Mouse (Mus musculus): ENCODE measurements around the gene B020031M17Rik. TPM values are rescaled to one million over a fixed set of nuclear protein-coding genes. Genes with fewer than 3 reads are reported as not detected.
"Not testable (repeated sequence)": the region's sequence is repeated elsewhere in the genome, so short reads cannot be mapped to it uniquely, and the experiment has no call there.

B020031M17Rik gene
- total RNA-seq (2014; rRNA removed) (not detected in 2 replicates), polyA plus RNA-seq (2015; fragmentation: Nextera tagmentation; extraction: Ambion mirVana) (not detected in 2 replicates)

DNA sequence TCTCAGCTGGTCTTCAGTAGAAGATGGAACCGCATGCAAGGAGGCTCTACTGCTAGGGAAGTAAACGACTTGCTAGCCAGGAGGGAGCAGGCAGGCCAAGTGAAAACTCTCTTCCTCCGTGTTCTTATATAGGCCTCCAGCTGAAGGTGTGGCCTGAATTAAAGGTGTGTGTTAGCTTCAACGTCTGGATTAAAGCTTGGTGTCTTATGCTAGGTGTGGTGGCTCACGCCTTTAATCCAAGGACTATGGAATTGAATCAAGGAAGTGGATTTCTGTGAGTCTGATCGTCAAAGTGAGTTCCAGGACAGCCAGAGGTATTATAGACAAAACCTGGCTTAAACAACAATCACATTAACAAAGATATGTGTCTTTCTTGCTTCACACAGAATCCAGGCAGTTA, at the start of gene B020031M17Rik:
Gene B020031M17Rik (minus strand): TSS at position 101 of the 400 bp plus-strand sequence.
- 78% methylated on average over 3 of the region's 6 CpGs for WGBS
- H3K36me3 ChIP-seq (ENCODE audit: insufficient read depth); ATAC-seq; H3K27ac ChIP-seq (ENCODE audit: low read depth, low read length); H3K4me3 ChIP-seq (ENCODE audit: low read depth, low read length); H3K27me3 ChIP-seq (ENCODE audit: insufficient read depth, low read length); H3K9me3 ChIP-seq (ENCODE audit: low read length); H3K4me2 ChIP-seq (ENCODE audit: low read depth); DNase-seq; H3K4me1 ChIP-seq (ENCODE audit: insufficient read depth); H3K9ac ChIP-seq: not testable (repeated sequence)

- H3K4me3 ChIP-seq (ENCODE audit: low read depth, low read length); H3K4me1 ChIP-seq (ENCODE audit: insufficient read depth); ATAC-seq; H3K27ac ChIP-seq (ENCODE audit: low read depth, low read length); H3K4me2 ChIP-seq (ENCODE audit: low read depth); H3K36me3 ChIP-seq (ENCODE audit: insufficient read depth); DNase-seq; H3K9me3 ChIP-seq (ENCODE audit: low read length); H3K27me3 ChIP-seq (ENCODE audit: insufficient read depth, low read length); H3K9ac ChIP-seq: not testable (repeated sequence)
- no CpG with 5 or more reads among the region's 4 CpGs for WGBS
Measured at GRCm38 (mm10) chr13:119999215-119999614, 48.6 kb upstream of the B020031M17Rik start.

GRCm38 (mm10) chr13:119998442-119999086, 48.0 kb upstream of the B020031M17Rik start:
- not testable (repeated sequence) for H3K9ac ChIP-seq; H3K9me3 ChIP-seq (ENCODE audit: low read length); H3K4me2 ChIP-seq (ENCODE audit: low read depth); H3K4me1 ChIP-seq (ENCODE audit: insufficient read depth); DNase-seq; H3K27ac ChIP-seq (ENCODE audit: low read depth, low read length); H3K4me3 ChIP-seq (ENCODE audit: low read depth, low read length); H3K36me3 ChIP-seq (ENCODE audit: insufficient read depth); H3K27me3 ChIP-seq (ENCODE audit: insufficient read depth, low read length)
- WGBS = no CpG with 5 or more reads among the region's 22 CpGs
- peak; percentile 82 for ATAC-seq

GRCm38 (mm10) chr13:119991917-119992496, 41.4 kb upstream of the B020031M17Rik start:
- ATAC-seq = peak; percentile 18; the same call in 1 of the 2 replicates
- H3K9ac ChIP-seq = not testable (repeated sequence)
- WGBS = no CpG with 5 or more reads among the region's 10 CpGs

GRCm38 (mm10) chr13:119991264-119991663, 40.7 kb upstream of the B020031M17Rik start:
- H3K27ac ChIP-seq (ENCODE audit: low read depth, low read length); DNase-seq; H3K36me3 ChIP-seq (ENCODE audit: insufficient read depth); H3K9me3 ChIP-seq (ENCODE audit: low read length); H3K27me3 ChIP-seq (ENCODE audit: insufficient read depth, low read length); H3K4me3 ChIP-seq (ENCODE audit: low read depth, low read length); H3K4me2 ChIP-seq (ENCODE audit: low read depth); H3K4me1 ChIP-seq (ENCODE audit: insufficient read depth); H3K9ac ChIP-seq: not testable (repeated sequence)
- no CpG with 5 or more reads among the region's 13 CpGs for WGBS
- peak; percentile 60 for ATAC-seq

More at GRCm38 (mm10) chr13:119991917-119992496, 41.4 kb upstream of the B020031M17Rik start:
- H3K4me1 ChIP-seq (ENCODE audit: insufficient read depth); H3K27me3 ChIP-seq (ENCODE audit: insufficient read depth, low read length); H3K36me3 ChIP-seq (ENCODE audit: insufficient read depth); H3K9me3 ChIP-seq (ENCODE audit: low read length); H3K4me2 ChIP-seq (ENCODE audit: low read depth); H3K27ac ChIP-seq (ENCODE audit: low read depth, low read length); H3K4me3 ChIP-seq (ENCODE audit: low read depth, low read length); DNase-seq: not testable (repeated sequence)

DNA sequence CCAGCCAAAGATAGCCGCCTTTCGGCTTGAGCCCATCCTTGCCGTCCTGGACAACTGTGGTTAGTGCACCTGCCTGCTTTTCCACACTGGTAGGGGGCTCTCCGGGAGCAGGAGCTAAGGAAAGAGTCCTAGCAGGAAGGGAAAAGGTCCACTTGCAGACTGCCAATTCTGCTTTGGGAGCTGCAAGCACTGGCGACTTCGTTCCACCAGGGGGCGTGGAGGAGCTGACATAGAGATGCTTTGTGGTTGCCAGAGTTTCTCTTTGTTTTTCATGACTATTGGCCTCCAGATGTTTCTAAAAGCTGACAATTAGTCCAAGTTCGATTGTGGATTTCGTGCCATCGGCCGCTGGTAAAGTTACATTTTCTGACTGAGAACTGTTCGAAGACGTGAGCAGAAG, 18.6 kb upstream of the B020031M17Rik start:
- peak; percentile 32; the same call in 1 of the 2 replicates for ATAC-seq
- not testable (repeated sequence) for DNase-seq; H3K4me3 ChIP-seq (ENCODE audit: low read depth, low read length); H3K4me1 ChIP-seq (ENCODE audit: insufficient read depth); H3K4me2 ChIP-seq (ENCODE audit: low read depth); H3K9ac ChIP-seq; H3K27ac ChIP-seq (ENCODE audit: low read depth, low read length); H3K27me3 ChIP-seq (ENCODE audit: insufficient read depth, low read length); H3K9me3 ChIP-seq (ENCODE audit: low read length); H3K36me3 ChIP-seq (ENCODE audit: insufficient read depth)
- no CpG with 5 or more reads among the region's 13 CpGs for WGBS

DNA sequence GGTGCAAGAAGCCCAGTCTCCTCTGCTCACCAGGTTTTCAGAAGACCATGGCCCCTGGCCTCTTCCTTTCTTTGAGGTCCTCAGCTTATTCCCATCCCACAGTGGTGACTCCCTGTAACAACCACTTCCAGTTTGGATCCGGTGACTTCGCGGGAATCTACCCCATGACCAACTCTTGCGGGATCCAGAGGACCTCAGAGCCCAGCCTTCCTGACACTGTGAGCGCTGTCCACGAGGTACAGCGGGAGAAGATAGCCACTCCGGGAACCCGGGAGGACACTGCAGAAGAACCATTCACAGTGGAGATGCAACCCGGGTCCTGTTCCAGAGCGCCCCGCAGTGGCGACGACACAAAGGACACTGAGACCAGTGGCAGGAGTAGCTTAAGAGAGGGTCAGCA, 17.6 kb upstream of the B020031M17Rik start:
- H3K4me3 ChIP-seq (ENCODE audit: low read depth, low read length); DNase-seq; H3K27ac ChIP-seq (ENCODE audit: low read depth, low read length); ATAC-seq; H3K27me3 ChIP-seq (ENCODE audit: insufficient read depth, low read length); H3K36me3 ChIP-seq (ENCODE audit: insufficient read depth); H3K4me1 ChIP-seq (ENCODE audit: insufficient read depth); H3K9ac ChIP-seq; H3K9me3 ChIP-seq (ENCODE audit: low read length); H3K4me2 ChIP-seq (ENCODE audit: low read depth): not testable (repeated sequence)
- no CpG with 5 or more reads among the region's 14 CpGs for WGBS

- DNase-seq = peak; percentile 8
- H3K4me2 ChIP-seq (ENCODE audit: low read depth); H3K27ac ChIP-seq (ENCODE audit: low read depth, low read length); H3K27me3 ChIP-seq (ENCODE audit: insufficient read depth, low read length); H3K9me3 ChIP-seq (ENCODE audit: low read length); ATAC-seq; H3K4me3 ChIP-seq (ENCODE audit: low read depth, low read length); H3K36me3 ChIP-seq (ENCODE audit: insufficient read depth); H3K9ac ChIP-seq; H3K4me1 ChIP-seq (ENCODE audit: insufficient read depth): not testable (repeated sequence)
- under 1% methylated on average over 20 of the region's 22 CpGs for WGBS
Measured at GRCm38 (mm10) chr13:119965968-119966367, 15.4 kb upstream of the B020031M17Rik start.

GRCm38 (mm10) chr13:119965302-119965952, 14.8 kb upstream of the B020031M17Rik start:
- not testable (repeated sequence) for H3K4me3 ChIP-seq (ENCODE audit: low read depth, low read length); H3K27me3 ChIP-seq (ENCODE audit: insufficient read depth, low read length); H3K36me3 ChIP-seq (ENCODE audit: insufficient read depth); H3K9ac ChIP-seq; H3K9me3 ChIP-seq (ENCODE audit: low read length); H3K4me1 ChIP-seq (ENCODE audit: insufficient read depth); H3K4me2 ChIP-seq (ENCODE audit: low read depth); H3K27ac ChIP-seq (ENCODE audit: low read depth, low read length)
- peak; percentile 0 for DNase-seq
- 0% methylated on average over 15 of the region's 34 CpGs for WGBS
- ATAC-seq = peak; percentile 42; the same call in 1 of the 2 replicates

GRCm38 (mm10) chr13:119962856-119963255, 12.2 kb upstream of the B020031M17Rik start:
- H3K27ac ChIP-seq (ENCODE audit: low read depth, low read length); DNase-seq; H3K36me3 ChIP-seq (ENCODE audit: insufficient read depth); H3K27me3 ChIP-seq (ENCODE audit: insufficient read depth, low read length); H3K4me3 ChIP-seq (ENCODE audit: low read depth, low read length); H3K9me3 ChIP-seq (ENCODE audit: low read length); H3K4me2 ChIP-seq (ENCODE audit: low read depth); H3K9ac ChIP-seq; H3K4me1 ChIP-seq (ENCODE audit: insufficient read depth): not testable (repeated sequence)
- 0 out of 2 replicates have a peak, but pooled peaks have one; percentile 38 for ATAC-seq
- WGBS = no CpG with 5 or more reads among the region's 5 CpGs

Measured in forebrain, postnatal 0 days (tissue).